Mouse (Mus musculus) cerebellum, adult 2 months (tissue): Measurements from ENCODE around the gene Acaa1a.

ENCODE experiments used
- CTCF ChIP-seq: fragments of 200-500 bp; IDR thresholded peaks from 2 replicates; pipeline ENCODE4 v1.5.1; 2011; ENCODE audit warnings: low read depth, mild to moderate bottlenecking, control low read depth, low read length, moderate library complexity, borderline replicate concordance; ENCODE audit not compliant: insufficient read depth
- POLR2A ChIP-seq: fragments of 200-500 bp; IDR thresholded peaks from 2 replicates; pipeline ENCODE4 v1.6.1; 2011; ENCODE audit warnings: low read length, control low read depth, borderline replicate concordance; ENCODE audit not compliant: insufficient read depth

DNA sequence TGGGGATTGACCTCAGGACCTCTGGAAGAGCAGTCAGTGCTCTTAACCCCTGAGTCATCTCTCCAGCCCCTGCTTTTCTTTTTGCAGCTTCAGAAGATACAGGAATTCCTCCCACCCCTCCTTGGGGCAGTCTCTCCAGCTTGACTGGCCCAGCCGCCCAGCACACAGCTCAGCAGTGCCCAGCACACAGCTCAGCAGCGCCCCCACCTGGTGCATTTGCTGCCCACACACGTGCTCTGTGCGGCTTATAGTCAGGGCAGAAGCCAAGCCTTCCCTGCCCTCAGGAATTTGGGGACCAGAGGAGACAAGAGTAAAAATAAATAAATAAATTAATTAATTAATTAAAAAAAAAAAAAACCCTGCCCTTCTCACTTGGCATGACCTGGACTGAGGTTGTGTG lies 12.6 kb downstream of the Acaa1a start:
- peak; percentile 75 for TF ChIP-seq CTCF
- no peak for TF ChIP-seq POLR2A
